Mouse (Mus musculus): ENCODE data around the gene Heatr4. TPM values are rescaled to one million over a fixed set of nuclear protein-coding genes. Genes with fewer than 3 reads are reported as not detected.
"Not testable (repeated sequence)": the region's sequence is repeated elsewhere in the genome, so short reads cannot be mapped to it uniquely, and the experiment has no call there.

Gene Heatr4
- 0.03 and 0.05 TPM in 2 replicates for polyA plus RNA-seq (2012; rRNA removed)

DNA sequence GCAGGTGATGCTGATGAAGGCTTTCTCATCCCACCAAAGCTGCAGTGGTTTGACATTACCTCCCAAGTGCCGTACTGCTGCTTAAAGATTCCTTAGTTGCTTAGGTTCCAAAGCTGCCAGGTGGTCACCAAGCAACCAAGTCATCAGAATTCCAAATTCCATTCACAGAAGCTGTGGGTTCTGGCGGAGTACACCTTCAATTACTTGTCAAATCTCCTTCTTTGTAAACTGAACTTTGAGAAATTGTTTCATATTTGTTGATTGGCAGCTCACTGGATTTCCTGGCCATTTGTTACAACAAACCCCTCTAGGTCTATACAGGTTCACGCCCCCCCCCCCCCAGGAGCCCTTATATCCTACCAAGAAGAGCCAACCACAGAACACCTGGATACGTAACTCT, at the start of gene Heatr4:
Gene Heatr4 (minus strand): TSS at position 101 of the 400 bp plus-strand sequence.
- whole genome bisulfite sequencing: 90% methylated on average over 4 of the region's 4 CpGs
- no peak for DNase-seq
- H3K4me1 ChIP-seq (ENCODE audit: control insufficient read depth, insufficient read depth, low read length): no peaks in the 10 kb centered on the region
- no peaks in the 10 kb centered on the region for H3K27me3 ChIP-seq (ENCODE audit: control insufficient read depth, insufficient read depth, low read length)
- H3K27ac ChIP-seq (ENCODE audit: insufficient read depth, low read length): no peak within 1 kb of the TSS
- no peak for TF ChIP-seq POLR2A (IDR thresholded peaks at IDR 0.05; ENCODE audit: borderline replicate concordance, insufficient read depth, low read length)
- no peak for TF ChIP-seq CTCF (IDR thresholded peaks at IDR 0.05; ENCODE audit: borderline replicate concordance, insufficient read depth, low read depth, low read length)
- no peak within 1 kb of the TSS for H3K4me3 ChIP-seq (replicated peaks; ENCODE audit: insufficient read depth, low read depth, low read length)

DNA sequence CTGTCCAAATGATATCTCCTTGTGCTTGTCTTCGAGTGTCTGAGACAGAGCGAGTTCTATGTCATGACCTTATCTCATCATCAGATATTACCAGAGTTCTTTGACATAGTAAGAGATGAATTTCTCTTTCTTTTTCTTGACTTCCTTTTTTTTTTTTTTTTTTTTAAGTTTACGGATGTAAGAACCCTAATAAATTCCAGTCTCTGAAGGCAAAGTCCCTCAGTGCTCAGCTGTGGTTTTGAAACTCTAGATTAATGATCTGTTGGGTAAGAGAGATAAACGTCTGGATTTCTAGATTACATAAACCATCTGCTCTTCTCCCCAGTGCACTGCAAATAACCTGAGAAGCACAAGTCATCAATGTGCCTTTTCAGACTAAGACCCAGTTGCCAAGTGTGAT, 49.5 kb upstream of the Heatr4 start:
- WGBS: 79% methylated on average over 4 of the region's 4 CpGs
- no peak for DNase-seq

GRCm38 (mm10) chr12:84033302-84033701, 48.6 kb upstream of the Heatr4 start:
- not testable (repeated sequence) for DNase-seq; H3K4me3 ChIP-seq (replicated peaks; ENCODE audit: insufficient read depth, low read depth, low read length); H3K27ac ChIP-seq (ENCODE audit: insufficient read depth, low read length); H3K27me3 ChIP-seq (ENCODE audit: control insufficient read depth, insufficient read depth, low read length); H3K4me1 ChIP-seq (ENCODE audit: control insufficient read depth, insufficient read depth, low read length)
- 82% methylated on average over 2 of the region's 2 CpGs for WGBS

More for the DNA sequence above, 49.5 kb upstream of the Heatr4 start:
- Histone ChIP-seq H3K27ac (ENCODE audit: insufficient read depth, low read length) (no peak overlapping the region), H3K4me3 (replicated peaks; ENCODE audit: insufficient read depth, low read depth, low read length) (no peak overlapping the region), H3K4me1 (ENCODE audit: control insufficient read depth, insufficient read depth, low read length) (no peaks in the 10 kb centered on the region), H3K27me3 (ENCODE audit: control insufficient read depth, insufficient read depth, low read length) (no peaks in the 10 kb centered on the region)
- TF ChIP-seq CTCF (IDR thresholded peaks at IDR 0.05; ENCODE audit: borderline replicate concordance, insufficient read depth, low read depth, low read length) (no peak), POLR2A (IDR thresholded peaks at IDR 0.05; ENCODE audit: borderline replicate concordance, insufficient read depth, low read length) (no peak)

GRCm38 (mm10) chr12:84032854-84033253, 48.2 kb upstream of the Heatr4 start:
- Histone ChIP-seq H3K27ac (ENCODE audit: insufficient read depth, low read length) (no peak overlapping the region), H3K4me3 (replicated peaks; ENCODE audit: insufficient read depth, low read depth, low read length) (no peak overlapping the region), H3K4me1 (ENCODE audit: control insufficient read depth, insufficient read depth, low read length) (no peaks in the 10 kb centered on the region), H3K27me3 (ENCODE audit: control insufficient read depth, insufficient read depth, low read length) (no peaks in the 10 kb centered on the region)
- 94% methylated on average over 4 of the region's 4 CpGs for WGBS
- TF ChIP-seq CTCF (IDR thresholded peaks at IDR 0.05; ENCODE audit: borderline replicate concordance, insufficient read depth, low read depth, low read length): no peak
- no peak for DNase-seq

DNA sequence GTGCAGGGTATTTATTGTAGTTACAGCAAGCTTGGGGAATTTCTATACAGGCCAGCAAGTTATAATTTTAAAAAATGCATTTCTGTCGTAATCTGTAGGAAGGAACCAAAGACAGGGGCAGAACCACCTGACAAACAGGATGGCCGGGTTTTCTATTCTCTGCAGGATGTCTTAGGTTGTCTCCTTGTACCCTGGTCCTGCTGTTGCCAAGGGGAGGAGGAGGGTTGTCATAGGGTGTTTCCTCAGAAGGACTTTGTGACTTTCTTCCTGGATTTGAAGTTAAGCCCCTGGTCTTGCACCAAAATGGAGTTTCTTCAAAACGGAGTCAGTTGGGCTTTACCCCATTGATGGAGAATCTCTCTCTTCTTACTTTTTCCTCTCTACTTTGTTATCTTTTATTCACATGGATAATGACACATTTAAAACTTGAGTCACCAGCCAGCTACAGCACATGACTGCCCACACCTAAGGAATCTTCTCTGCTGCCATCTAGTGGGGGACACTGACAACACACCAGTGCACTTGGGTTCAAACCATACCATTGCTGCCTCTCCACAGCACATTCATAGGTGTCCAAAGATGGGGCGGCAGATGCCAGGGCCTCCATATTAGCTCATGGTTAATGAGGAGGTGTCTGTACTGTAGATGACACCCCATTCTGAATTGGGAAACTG, 46.1 kb upstream of the Heatr4 start:
- H3K4me3 ChIP-seq (replicated peaks; ENCODE audit: insufficient read depth, low read depth, low read length): no peak overlapping the region
- peak; percentile 75 to 79 for DNase-seq
- no peak overlapping the region for H3K27ac ChIP-seq (ENCODE audit: insufficient read depth, low read length)
- no peaks in the 10 kb centered on the region for H3K27me3 ChIP-seq (ENCODE audit: control insufficient read depth, insufficient read depth, low read length)
- no peaks in the 10 kb centered on the region for H3K4me1 ChIP-seq (ENCODE audit: control insufficient read depth, insufficient read depth, low read length)
- TF ChIP-seq POLR2A (IDR thresholded peaks at IDR 0.05; ENCODE audit: borderline replicate concordance, insufficient read depth, low read length) (no peak), CTCF (IDR thresholded peaks at IDR 0.05; ENCODE audit: borderline replicate concordance, insufficient read depth, low read depth, low read length) (peak; percentile 91)
- WGBS: 51% methylated on average over 4 of the region's 4 CpGs

GRCm38 (mm10) chr12:84029043-84029442, 44.4 kb upstream of the Heatr4 start:
- H3K4me1 ChIP-seq (ENCODE audit: control insufficient read depth, insufficient read depth, low read length); H3K4me3 ChIP-seq (replicated peaks; ENCODE audit: insufficient read depth, low read depth, low read length); H3K27ac ChIP-seq (ENCODE audit: insufficient read depth, low read length); DNase-seq; H3K27me3 ChIP-seq (ENCODE audit: control insufficient read depth, insufficient read depth, low read length): not testable (repeated sequence)
- 100% methylated on average over 1 of the region's 1 CpGs for WGBS

DNA sequence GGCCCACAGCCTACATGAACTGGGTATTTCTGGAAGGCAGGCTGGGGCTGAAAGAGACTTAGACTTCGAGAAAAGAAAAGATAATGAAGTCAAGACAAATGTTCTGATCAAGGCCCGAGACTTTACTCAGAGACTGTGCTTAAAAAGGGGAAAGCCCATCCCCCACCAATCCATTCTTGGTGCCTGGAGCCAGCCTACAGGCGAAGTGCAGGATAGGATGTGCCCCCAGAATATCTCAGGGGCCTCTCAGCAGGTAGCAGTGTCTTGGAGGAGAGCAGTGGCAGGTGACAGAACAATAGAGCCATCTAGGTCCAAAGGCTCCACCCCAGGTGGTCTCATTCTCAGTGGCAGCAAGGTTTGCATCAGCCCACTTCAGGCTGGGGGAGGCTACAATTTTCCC, 43.7 kb upstream of the Heatr4 start:
- not testable (repeated sequence) for H3K4me1 ChIP-seq (ENCODE audit: control insufficient read depth, insufficient read depth, low read length); DNase-seq; H3K27ac ChIP-seq (ENCODE audit: insufficient read depth, low read length); H3K4me3 ChIP-seq (replicated peaks; ENCODE audit: insufficient read depth, low read depth, low read length); H3K27me3 ChIP-seq (ENCODE audit: control insufficient read depth, insufficient read depth, low read length)
- 51% methylated on average over 3 of the region's 3 CpGs for WGBS

DNA sequence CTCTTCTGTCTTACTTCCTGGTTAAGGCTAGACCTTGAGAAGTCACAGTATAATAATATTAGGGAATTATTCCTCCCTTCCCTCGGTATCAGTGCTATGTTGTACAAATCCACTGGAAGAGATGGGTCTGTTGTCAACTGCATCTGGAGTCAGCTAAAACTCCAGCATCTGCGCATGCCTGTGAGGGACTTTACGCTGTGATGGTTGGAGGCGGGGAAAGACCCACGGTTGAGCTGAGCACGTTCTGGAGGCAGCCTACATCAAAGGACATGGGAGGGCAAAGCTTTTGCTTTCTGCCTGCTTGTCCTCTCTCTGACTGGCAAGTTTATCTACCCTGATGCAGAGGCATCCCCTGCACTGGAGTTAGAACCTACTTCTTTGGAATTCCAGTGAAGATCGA, 41.2 kb upstream of the Heatr4 start:
- Histone ChIP-seq H3K27ac (ENCODE audit: insufficient read depth, low read length) (no peak overlapping the region), H3K27me3 (ENCODE audit: control insufficient read depth, insufficient read depth, low read length) (no peaks in the 10 kb centered on the region), H3K4me1 (ENCODE audit: control insufficient read depth, insufficient read depth, low read length) (no peaks in the 10 kb centered on the region), H3K4me3 (replicated peaks; ENCODE audit: insufficient read depth, low read depth, low read length) (no peak overlapping the region)
- TF ChIP-seq CTCF (IDR thresholded peaks at IDR 0.05; ENCODE audit: borderline replicate concordance, insufficient read depth, low read depth, low read length) (no peak), POLR2A (IDR thresholded peaks at IDR 0.05; ENCODE audit: borderline replicate concordance, insufficient read depth, low read length) (no peak)
- WGBS: 75% methylated on average over 7 of the region's 7 CpGs
- DNase-seq: no peak

All from cerebellum, adult 2 months (tissue).